Mouse (Mus musculus) retina, embryonic 14.5 days (tissue): Measurements from ENCODE around the gene Adm.
"Not testable (repeated sequence)": the region's sequence is repeated elsewhere in the genome, so short reads cannot be mapped to it uniquely, and the experiment has no call there.

Source experiments
- DNase-seq: peaks from one replicate; pipeline ENCODE4 v3.0.0-alpha.2; 2015; ENCODE audit warnings: low spot score

The Adm gene

DNA sequence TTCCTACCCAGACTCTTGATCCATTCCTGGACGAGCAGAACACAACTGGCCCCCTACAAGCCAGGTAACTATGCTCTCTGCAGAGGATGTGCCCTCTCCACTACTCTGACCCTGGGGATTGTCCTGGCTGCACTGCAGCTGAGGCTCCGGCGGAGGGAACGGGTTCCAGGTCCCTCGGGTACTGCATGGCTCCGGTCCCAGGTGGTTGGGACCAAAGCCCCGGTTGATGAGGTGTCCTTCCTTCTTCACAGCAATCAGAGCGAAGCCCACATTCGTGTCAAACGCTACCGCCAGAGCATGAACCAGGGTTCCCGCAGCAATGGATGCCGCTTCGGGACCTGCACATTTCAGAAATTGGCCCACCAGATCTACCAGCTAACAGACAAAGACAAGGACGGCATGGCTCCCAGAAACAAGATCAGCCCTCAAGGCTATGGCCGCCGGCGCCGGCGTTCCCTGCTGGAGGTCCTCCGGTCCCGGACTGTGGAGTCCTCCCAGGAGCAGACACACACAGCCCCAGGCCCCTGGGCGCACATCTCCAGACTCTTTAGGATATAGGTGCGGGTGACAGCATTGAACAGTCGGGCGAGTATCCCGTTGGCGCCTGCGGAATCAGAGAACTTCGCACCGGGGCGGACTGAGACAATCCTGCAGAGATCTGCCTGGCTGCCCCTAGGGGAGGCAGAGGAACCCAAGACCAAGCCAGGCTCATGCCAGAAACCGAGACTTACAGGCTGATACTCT, 1.3 kb downstream of the Adm start:
- DNase-seq = peak; percentile 63

DNA sequence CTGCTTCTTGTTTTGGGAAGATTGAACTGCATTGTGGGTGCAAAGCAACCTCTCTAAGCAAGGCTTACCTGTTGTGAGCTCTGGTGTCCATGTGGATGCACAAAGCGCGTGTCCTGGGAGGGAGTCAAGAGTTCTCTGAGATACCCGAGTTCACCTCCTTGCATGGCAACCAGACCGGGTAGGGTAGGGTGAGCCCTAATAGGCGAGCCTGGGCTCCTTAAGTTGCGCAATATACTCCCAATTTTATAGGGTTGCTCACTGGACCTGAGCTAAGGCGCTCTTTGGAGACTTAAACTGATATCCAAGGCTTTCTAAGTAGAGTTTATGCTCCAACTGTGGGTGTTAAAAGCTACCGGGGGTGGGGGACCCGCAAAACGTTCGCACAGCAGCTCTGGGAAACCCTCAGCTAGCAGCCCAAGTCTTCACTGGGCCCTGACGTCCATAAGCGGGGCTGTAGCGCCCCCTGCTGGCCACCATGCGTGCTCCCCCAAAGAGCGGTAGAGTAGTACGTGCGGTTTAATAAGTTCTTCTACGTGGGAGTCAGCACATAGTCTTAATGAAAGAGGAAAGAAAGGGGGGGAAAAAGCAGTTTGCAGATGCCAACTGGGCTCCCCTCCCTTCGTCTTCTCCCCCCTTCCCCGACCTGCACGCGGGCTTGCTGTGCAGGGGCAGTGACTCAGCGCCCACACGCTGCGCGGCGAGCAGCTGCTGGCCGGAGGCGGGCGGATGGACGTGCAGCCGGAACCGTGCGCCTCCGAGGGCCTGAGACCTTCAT, 2.6 kb downstream of the Adm start:
- peak; percentile 95 for DNase-seq

DNA sequence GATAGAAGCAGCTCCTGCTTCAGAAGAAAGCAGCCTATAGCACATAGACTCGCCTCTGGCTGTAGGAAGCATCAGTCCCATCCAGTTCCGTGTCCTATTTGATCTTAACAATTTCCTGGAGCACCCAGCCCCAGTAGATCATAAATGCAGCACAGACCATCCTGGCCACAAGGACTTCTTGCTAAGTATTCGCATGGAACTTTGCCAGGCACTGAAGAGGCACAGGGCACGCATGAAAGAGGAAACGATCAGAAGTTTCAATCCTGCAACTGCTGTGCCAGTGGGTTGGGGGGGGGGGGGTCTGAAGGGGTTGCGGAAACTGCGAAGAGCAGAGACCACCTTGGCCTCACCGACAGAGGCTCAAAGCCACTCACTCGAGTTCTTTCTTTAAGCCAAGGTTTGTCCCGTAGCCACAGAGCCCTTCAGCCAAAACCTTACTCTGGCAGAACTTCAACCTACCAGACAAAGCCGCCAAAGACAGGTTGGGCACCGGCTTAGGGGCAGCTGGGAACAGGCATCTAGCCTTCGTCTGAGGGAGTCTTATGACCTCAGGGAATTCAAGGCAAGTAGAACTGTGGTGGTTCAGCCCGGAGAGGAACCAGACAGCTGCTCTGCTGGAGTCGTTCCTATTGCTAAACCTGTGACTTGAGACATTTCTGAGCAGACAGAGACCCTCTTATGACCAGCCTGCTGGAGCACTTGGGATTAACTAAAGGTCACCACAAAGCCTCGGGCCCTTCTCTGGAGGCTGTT, 3.9 kb downstream of the Adm start:
- DNase-seq = no peak

DNA sequence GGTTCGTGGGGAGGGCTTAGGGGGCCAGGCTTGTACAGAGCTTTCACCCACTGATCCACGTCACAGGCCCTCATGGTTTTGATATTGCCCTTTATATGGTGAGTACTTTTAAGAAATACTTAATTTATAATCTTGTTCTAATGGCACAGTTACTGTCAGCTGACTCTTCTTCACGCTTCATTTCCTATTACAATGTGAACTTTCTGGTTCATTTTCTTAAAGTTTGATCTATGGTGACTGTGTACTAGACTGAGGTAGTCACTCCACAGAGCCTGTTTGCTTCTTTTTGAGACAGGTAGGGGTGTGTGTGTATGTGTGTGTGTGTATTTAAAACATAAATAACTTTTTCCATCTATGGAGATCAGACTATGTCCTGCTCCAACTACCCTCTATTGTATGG, 8.5 kb downstream of the Adm start:
- no peak for DNase-seq

DNA sequence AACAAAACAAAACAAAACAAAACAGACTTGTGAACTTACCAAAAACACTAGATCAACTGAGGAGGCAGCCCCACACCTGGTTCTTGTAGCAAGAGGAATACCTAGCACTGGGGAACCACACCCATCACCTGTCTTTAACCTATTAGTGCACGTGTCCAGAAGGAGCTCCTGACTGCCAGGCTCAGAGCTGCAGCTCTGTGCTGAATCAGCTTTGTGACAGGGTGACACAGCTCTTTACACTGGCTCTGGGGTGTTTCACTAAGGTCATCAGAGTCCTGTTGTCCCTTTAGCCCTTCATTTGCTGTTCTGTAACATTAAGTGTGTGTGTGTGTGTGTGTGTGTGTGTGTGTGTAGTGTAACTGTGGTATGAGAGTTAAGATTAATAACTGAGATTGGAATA, 9.1 kb downstream of the Adm start:
- no peak for DNase-seq

DNA sequence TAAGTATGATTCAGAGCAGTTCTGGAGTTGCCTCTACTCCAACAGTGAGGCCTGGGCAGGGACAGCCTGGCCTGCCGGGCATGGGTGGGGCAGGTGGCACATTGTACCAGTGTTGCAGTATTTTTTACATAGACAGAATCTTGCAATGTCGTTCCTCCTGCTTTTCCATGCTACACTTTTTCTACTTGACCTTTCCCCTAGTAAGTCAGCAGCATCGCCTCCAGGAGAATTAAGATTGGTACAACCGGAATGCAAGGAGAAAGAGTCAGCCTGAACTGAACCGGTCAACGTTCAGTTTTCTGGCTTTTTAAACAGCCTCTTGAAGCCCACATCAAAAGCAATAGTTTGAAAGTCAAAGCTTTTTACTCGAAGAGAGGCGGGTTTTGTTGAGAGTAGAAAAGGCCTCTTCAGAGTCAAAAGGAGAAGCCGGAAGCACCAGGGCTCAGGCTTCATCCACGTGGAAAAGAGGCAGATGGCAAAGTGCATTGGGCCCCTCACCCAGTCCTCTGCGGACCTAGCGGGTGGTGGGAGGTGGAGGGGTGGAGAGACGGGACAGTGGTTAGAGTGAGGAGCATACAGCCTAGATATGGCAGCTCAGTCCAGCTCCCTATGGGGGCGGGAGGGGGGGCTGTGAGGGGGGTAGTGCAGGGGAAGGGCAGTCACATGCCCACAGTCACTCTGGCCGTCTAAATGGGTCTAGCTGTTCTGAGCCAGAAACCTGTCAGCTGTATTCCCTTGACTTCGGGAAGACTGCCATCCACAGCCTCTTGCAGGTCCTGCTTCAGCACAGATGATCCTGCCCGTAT, 11.0 kb downstream of the Adm start:
- DNase-seq = peak; percentile 25

DNA sequence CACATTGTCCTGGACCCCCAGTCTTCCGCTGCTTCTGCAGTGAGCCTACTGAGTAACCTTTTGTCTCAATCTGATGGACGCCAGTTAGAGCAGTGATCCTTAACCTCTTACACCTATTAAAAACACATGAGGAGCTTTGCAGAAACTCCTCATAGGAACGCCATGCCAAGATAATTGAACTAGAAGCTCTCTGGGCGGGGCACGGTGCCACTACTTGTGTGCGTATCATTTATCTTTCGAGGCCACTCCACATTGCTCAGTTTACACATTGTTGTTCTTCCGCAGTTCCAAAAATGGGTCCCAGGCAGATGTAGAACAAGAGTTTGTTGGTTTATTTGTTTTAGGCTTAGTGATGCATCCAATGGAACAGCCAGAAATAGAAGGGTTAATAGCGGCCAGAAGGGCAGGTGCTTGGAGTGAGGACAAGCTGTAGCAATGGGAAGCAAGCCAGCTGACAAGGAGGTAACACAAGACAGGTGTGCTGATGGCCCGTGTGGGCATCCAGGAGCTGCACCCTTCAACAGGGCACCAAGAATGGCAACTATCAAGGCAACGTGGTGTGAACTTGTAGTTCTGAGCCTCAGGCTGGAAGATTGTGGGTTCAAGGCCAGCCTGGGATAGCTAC, 11.9 kb downstream of the Adm start:
- DNase-seq = no peak

DNA sequence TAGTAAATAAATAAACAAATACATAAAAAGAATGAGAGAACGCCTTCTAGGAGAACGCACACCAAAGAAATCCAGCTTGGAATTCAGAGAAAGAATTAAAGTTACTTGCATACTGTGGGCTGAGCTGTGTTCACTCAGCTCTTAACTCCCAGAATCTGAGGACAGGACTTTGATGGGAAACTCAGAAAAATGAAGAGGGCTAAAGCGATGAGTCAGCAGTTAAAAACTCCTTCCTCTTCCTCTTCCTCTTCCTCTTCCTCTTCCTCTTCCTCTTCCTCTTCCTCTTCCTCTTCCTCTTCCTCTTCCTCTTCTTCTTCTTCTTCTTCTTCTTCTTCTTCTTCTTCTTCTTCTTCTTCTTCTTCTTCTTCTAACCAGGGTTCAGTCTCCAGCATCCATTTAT, 12.5 kb downstream of the Adm start:
- not testable (repeated sequence) for DNase-seq

DNA sequence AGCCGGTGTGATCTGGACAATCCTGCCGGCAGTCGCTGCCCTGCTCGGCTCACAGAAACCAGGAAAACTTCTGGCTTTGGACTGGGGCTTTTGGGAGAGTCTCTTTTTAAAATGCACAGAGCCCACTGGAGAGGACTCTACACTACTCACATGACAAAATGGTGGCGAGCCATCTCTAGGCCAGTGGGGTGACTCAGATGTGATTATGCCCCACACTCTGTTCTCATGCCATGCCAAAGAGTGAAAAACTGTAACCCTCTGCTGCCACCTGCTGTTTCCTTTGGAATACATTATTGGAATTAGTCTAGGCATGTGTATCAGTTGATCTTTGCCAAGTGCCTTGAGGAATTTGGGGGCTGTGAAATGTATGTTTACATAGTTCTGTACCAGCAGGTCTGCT, 17.9 kb downstream of the Adm start:
- peak; percentile 89 for DNase-seq

DNA sequence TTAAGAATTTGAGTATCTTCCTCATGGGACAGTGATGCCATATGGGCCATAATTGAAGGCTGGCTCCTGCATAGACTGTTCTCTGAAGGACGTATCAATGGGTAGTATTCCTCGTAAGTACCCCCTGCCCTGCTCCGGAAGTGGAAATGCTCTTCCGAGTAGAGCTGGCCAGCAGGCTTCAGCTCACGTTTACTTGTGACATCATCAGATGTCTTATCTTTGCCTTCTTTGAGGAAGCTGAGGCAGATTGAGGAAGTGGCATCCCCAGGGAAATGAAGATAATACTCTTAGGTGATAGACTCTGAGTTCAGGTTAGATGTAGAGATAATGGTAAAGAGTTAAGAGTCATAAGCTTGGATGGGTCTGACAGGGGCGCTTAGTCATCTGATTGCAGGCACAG, 18.4 kb downstream of the Adm start:
- DNase-seq = no peak

DNA sequence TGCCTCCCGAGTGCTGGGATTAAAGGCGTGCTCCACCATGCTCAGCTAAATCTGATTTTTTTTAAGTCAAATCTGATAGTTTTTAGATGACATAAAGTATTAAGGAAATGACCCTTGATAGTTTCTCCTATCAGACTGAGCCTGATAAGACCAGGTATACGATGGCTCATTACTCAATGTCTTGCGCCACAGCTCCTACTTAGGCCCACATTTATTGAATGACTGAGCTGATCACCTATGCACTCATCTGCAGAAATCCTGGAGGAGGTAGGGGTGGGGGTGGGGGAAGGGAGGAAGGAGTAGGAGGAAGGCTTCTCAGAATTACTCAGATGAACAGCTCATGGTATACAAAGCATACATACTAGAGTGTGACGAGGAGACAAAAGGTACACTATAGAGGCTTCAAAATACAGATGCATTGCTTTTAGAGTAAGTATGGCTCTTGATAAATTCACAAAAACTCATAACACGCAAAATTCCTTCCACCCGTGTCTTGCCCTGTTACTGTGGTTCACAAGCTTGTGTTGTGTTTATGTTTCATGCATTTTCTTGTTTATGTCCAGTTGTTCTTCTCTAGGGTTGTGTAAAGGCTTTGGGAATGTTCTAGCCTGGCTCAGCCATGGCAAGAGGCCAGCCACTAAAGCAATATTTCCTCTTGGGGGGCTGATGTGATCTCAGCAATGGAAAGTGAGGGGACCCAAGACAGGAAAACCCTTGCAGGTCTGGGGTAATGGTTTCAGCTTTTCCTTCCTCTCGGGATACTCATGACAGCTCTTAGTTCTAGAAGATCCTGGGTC, 19.3 kb downstream of the Adm start:
- DNase-seq = no peak

DNA sequence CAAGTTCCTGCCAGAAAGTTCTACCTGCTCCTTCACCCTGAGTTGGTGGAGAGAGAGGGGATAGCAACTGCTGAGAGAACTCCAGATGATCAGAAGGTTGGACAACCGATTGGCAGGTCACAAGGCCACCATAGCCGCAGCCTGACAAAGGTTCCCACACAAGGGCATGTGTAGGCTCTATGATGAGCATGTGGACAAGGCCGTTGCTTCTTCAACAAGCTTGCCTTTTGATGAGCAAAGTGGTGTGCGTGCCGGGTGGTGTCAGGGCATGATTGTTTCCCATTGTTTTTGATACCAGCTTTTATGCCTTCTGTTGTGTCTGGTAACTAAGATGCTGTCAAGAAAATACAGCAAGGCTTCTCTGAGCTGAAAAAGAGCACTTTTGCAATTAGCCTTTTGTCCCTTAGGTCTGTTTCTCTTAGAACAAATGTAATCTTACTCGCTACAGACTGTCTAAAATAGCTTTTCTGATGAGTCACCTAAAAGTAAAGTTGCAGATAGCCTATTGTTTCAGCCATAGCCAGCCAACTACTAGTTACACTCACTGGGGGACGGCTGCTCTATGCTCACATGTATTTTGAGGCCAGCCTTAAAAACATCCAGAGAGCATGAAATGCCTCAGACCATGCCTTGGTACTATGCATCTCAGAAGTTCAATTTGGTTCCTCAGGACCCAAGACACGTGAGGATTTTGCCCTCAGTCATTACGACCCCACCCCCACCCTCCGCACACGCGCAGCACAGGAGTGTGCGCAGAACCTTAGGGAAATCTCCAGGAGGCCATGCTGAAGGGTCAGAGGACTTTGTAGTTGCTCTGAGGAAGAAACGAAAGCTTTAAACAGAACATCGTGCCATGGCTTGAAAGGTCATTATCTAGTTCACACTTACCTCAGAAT, 20.3 kb downstream of the Adm start:
- no peak for DNase-seq

DNA sequence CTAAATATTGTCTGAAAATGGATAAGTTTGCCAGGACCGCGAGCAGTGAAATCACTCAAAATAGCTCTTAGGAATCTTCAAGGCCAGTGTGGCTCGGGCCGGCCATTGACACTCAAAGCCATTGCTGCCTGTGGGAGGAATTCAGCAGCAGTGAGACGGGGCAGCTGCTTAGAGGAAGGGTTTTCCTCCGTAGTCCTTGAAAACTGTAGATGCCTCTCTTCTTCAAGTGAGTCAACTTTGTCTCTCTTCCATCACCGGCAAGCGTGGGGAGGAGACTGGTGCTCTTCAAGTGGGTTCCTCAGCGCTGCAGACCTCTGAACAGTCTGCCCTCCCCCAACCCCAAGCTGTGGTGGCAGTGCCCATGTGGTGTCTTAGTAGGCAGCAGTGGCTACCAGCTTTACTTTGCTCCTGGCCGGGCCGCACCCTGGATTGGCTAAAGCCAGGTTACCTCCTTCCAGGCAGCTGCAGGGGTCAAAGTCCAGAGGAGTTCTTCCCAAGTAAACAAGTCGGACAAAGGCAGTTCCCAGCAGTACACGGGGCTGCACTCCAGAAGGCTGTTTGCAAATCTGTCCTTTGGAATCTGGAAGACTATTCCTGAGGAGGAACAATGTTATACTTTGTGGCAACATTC, 21.1 kb downstream of the Adm start:
- DNase-seq = no peak

DNA sequence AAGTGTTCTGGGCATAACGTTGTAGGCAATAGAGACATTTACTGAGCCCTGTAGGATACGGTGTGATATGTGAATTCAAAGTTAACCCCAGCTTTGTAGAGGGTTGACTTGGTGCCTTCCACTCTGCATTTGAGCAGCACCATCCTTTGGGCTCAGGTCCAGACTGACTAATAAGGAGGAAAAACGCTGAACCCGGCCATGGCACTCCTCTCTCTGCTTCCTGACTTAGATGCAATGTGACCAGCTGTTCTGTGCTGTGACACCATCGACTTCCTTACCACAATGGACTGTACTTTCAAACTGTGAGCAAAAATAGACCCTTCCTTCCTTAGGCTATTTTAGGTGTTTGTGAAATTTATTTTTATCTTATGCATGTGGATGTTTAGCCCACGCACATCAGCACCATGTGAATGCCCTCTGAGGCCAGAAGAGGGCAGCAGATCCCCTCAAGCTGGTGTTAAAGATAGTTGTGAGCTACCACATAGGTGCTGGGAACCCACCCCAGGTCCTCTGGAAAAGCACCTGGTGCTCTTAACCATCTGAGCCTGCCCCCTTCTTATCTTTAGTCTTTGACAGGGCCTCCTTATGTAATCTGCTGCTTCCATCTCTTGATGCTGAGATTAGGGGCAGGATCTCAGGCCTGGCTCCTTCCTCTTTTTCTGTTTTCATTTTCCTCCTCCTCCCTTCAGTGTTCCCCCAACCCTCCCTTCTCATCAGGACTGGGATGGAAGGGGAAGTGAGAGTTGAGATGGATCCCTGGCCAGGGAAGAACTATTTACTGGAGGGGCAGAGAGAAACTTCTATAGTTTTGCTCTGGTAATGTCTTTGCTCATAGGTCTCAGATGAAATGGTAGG, 21.9 kb downstream of the Adm start:
- no peak for DNase-seq

DNA sequence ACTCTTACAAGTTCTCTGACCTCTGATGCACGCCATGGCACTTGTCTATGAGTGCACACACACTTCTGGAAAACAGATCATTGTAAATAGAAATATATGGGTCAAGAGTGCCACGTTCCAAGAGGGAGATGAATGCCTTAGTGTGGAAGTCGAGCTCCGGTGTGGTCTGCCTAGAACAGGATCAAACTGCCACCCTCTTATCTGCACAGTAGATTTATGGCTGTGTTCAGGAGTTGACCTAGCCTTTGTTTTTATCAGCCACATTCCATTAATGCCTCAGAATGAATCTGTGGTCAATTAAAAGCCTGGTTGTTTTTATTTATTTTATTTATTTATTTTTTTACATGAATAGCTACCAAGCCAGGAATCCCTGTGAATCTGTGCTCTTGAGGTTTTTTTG, 23.0 kb downstream of the Adm start:
- DNase-seq = no peak

DNA sequence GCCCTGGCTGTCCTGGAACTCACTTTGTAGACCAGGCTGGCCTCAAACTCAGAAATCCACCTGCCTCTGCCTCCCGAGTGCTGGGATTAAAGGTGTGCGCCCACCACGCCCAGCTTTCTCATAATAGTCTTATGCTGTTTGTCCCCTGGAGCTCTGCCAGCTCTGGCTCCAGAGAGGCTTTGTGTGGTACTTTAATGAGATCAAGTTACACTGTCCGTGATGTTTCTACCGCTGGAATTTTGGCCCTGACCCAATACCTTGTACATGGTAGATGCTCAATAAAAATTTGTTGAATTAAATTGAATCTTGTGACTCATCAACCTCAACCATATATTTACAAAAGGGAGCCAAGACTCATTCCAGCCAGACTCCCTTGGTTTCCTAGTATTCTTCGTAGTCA, 23.6 kb downstream of the Adm start:
- no peak for DNase-seq

DNA sequence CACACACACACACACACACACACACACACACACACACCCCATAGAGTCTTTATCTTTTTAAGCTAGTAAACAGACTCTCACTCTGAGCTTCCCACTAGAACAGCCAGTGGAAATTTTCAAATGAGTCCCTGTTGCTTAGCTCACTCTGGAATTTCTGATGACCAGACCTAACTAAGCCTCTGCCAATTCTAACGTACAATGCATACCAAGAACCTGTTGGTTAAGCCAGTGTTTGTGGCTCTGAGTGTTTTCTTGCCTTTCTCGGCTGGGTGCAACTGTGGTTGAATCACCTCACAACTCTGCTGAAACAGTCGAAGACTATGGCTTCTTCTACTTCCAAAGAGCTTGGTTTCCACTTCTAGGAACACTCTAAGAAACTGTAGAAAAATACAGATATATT, 27.8 kb downstream of the Adm start:
- no peak for DNase-seq

DNA sequence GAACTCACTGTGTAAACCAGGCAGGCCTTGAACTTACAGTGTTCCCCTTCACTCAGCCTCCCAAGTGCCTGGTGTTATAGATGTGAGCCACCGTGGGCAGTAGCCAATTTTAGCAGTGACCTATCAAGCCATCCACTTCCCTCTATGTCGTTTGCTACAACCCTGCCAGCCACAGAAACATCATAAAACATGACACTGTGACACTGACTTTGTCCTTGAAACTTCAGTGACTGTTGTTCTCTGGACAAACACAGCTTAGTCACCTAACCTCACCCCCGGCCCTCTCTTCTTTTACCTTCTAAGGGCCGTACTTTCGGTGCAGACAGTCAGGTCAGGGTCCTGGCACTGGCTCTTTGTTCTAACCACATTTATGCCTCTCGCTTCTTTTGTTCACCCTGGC, 28.5 kb downstream of the Adm start:
- DNase-seq = no peak
